Mouse (Mus musculus): Measurements from ENCODE around the gene Ubxn1. TPM values are rescaled to one million over a fixed set of nuclear protein-coding genes. Genes with fewer than 3 reads are reported as not detected.
A peak's percentile ranks its signal among the peaks of the same experiment; 100 is the strongest.
"Not testable (repeated sequence)": the region's sequence is repeated elsewhere in the genome, so short reads cannot be mapped to it uniquely, and the experiment has no call there.

Gene Ubxn1
- total RNA-seq (2021) = 100 to 1,000 TPM; 113 to 124 TPM

- intact Hi-C loops (cut with DNase I) = no loop called here
- DNase-seq (ENCODE audit: low spot score) = peak; percentile 97
Measured at GRCm38 (mm10) chr19:8871267-8872186, at the start of gene Ubxn1. Gene Ubxn1 (plus strand): TSS chr19:8871496.

DNA sequence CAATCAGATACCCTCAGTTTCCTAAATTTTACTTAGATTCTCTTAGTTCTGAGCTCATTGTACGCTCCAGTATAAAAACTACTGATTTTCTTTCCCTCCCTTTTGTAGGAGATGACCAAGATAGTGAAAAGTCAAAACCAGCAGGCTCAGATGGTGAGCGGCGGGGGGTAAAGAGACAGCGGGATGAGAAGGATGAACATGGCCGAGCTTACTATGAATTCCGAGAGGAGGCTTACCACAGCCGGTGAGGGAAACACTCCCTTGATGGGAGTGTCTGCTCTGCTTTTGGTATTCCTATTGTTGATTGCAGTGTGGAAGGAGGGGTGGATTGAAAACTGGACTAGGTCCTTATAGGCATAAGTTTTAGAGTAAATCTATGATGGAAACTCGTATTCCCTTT, 48.6 kb upstream of the Ubxn1 start:
- intact Hi-C loops (cut with DNase I) = no loop called here

DNA sequence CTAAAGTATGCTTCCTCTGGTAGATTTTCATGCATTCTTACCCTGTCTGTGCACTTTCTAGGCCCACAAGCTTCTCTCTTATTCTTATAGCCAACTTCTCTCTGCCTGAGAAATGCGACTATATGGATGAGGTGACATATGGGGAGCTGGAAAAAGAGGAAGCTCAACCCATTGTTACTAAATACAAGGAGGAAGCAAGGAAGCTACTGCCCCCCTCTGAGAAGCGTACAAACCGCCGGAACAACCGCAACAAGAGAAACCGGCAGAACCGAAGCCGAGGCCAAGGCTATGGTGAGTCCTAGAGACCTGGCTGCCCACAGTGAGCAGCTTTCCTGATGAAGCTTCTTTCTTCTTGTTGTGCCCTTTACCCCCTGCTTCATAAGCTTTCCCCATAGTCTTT, 41.6 kb upstream of the Ubxn1 start, which contains the start of gene AC129217.1:
TSS of gene AC129217.1 (plus strand) at position 114 of the 400 bp plus-strand sequence.
- intact Hi-C loops (cut with DNase I) = no loop called here
- no peak for DNase-seq (ENCODE audit: low spot score)

More for the DNA sequence above, 48.6 kb upstream of the Ubxn1 start:
- DNase-seq (ENCODE audit: low spot score) = no peak

- no peak for DNase-seq (ENCODE audit: low spot score)
- intact Hi-C loops (cut with DNase I) = no loop called here
Measured at GRCm38 (mm10) chr19:8830664-8831063, 40.6 kb upstream of the Ubxn1 start.

GRCm38 (mm10) chr19:8831262-8831661, 40.0 kb upstream of the Ubxn1 start:
- no peak for DNase-seq (ENCODE audit: low spot score)
- intact Hi-C loops (cut with DNase I) = no loop called here

GRCm38 (mm10) chr19:8832971-8833370, 38.3 kb upstream of the Ubxn1 start:
- intact Hi-C loops (cut with DNase I) = no loop called here
- no peak for DNase-seq (ENCODE audit: low spot score)

- DNase-seq (ENCODE audit: low spot score); intact Hi-C loops (cut with DNase I): not testable (repeated sequence)
Measured at GRCm38 (mm10) chr19:8836327-8836726, 35.0 kb upstream of the Ubxn1 start.

GRCm38 (mm10) chr19:8837251-8837791, 34.0 kb upstream of the Ubxn1 start, which contains the start of gene Bscl2:
Gene Bscl2 (plus strand): TSS chr19:8837467.
- DNase-seq (ENCODE audit: low spot score) = peak; percentile 66
- intact Hi-C loops (cut with DNase I) = no loop called here

GRCm38 (mm10) chr19:8838041-8838730, 33.1 kb upstream of the Ubxn1 start:
- no peak for DNase-seq (ENCODE audit: low spot score)

GRCm38 (mm10) chr19:8839103-8839907, 32.0 kb upstream of the Ubxn1 start, which contains the start of gene Gng3:
Gene Gng3 (minus strand): TSS chr19:8839194.
- intact Hi-C loops (cut with DNase I) = no loop called here
- DNase-seq (ENCODE audit: low spot score) = no peak

More at GRCm38 (mm10) chr19:8838041-8838730, 33.1 kb upstream of the Ubxn1 start:
- intact Hi-C loops (cut with DNase I) = no loop called here

- DNase-seq (ENCODE audit: low spot score) = peak; percentile 70
- intact Hi-C loops (cut with DNase I) = loop anchor here (5.0 kb wide), 2 partner anchors 47 to 272 kb away; partner anchors contain the start of genes 1810009A15Rik and Gm49416
Measured at GRCm38 (mm10) chr19:8839908-8840791, 31.1 kb upstream of the Ubxn1 start.

- DNase-seq (ENCODE audit: low spot score) = no peak
- intact Hi-C loops (cut with DNase I) = loop anchor here (5.0 kb wide), 2 partner anchors 46 to 271 kb away; partner anchors contain the start of genes 1810009A15Rik and Gm49416
Measured at GRCm38 (mm10) chr19:8841012-8841411, 30.3 kb upstream of the Ubxn1 start.

DNA sequence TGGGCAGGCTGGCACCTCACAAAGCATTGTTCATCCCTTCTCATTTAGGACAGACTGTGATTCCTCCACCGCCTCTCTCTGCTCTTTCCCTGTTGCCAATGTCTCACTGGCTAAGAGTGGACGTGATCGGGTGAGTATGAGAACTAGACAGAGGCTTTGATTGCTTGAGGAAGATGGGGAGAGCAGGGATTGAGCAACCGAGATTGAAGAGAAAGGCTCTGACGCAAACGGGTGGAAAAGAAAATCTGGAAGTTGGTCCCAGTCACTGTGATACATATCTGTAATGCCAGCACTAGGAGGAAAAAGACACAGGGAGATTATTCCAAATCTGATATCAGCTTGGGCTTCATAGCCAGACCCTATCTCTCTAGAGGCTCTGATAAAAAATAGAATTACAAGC, 28.3 kb upstream of the Ubxn1 start:
- no peak for DNase-seq (ENCODE audit: low spot score)
- intact Hi-C loops (cut with DNase I) = loop anchor here (5.0 kb wide), 2 partner anchors 44 to 269 kb away; partner anchors contain the start of genes 1810009A15Rik and Gm49416

GRCm38 (mm10) chr19:8844371-8845129, 26.7 kb upstream of the Ubxn1 start:
- intact Hi-C loops (cut with DNase I) = loop anchor here (2.0 to 5.0 kb wide), 3 partner anchors 24 to 268 kb away; partner anchors contain the start of genes 1810009A15Rik and Gm49416
- DNase-seq (ENCODE audit: low spot score) = peak; percentile 28

DNA sequence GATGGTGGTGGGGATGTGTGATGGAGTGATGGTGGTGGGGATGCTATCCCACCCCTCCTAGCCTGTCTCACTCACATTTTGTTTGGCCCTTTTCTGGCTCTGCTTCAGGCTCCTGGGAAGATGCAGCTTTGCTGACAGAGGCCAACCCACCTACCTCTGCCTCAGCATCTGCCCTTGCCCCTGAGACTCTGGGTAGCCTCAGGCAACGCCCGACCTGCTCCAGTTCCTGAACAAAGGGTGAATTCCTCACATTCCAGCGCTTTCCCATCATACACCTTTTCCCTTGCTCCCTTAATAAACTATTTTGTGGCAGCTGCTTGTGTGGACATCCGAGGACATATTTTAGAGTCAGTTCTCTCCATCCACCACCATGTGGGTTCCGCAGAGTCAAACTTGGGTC, 22.9 kb upstream of the Ubxn1 start:
- intact Hi-C loops (cut with DNase I) = no loop called here
- no peak for DNase-seq (ENCODE audit: low spot score)

DNA sequence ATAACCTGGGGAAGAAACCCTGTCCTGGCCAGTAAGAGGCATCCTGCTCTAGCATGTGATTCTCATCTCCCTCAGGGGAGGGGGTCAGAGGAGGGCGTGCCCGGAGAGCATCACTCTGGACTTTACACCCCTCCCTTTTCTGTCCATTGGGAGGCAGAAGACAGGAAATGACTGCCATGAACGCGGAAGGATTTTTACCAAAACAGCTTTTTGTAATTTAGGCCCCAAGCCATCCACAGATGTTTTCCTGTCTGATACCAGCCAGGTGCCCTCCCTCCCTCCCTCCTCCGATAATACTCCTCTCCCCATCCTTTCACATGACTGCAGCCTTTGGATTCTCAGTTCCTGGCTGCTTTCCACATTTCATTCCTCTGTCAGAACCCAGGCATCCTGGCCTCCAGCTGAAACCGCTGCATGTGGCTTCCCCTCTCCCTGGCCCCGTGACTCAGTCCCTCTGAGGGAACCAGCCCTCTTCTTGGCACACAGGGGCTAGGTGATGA, 20.8 kb upstream of the Ubxn1 start, which contains the start of gene Lrrn4cl:
TSS of gene Lrrn4cl (plus strand) at position 367 of the 500 bp plus-strand sequence.
- peak; percentile 44 for DNase-seq (ENCODE audit: low spot score)
- intact Hi-C loops (cut with DNase I) = no loop called here

GRCm38 (mm10) chr19:8851639-8852038, 19.7 kb upstream of the Ubxn1 start:
- intact Hi-C loops (cut with DNase I) = no loop called here
- no peak for DNase-seq (ENCODE audit: low spot score)
